Mouse (Mus musculus) liver, adult 2 months (tissue): ENCODE measurements around the gene Tpsab1.

Source experiments
- CTCF ChIP-seq: fragments of 200-500 bp; IDR thresholded peaks from 2 replicates; pipeline ENCODE4 v1.5.1; 2011; ENCODE audit warnings: low read depth, low read length, control low read depth
- POLR2A ChIP-seq: fragments of 200-500 bp; IDR thresholded peaks from 2 replicates; pipeline ENCODE4 v1.6.1; 2011; ENCODE audit warnings: low read length, control low read depth; ENCODE audit not compliant: insufficient read depth; ENCODE audit errors: extremely low read depth

GRCm38 (mm10) chr17:25341490-25341889, 3.9 kb downstream of the Tpsab1 start:
- TF ChIP-seq CTCF (0 out of 2 replicates have a peak, but pooled peaks have one; percentile 2), POLR2A (no peak)
